Mouse (Mus musculus): ENCODE results near the gene Ffar4. TPM values are rescaled to one million over a fixed set of nuclear protein-coding genes. Genes with fewer than 3 reads are reported as not detected.

The Ffar4 gene
- polyA plus RNA-seq, 1 experiment from 2014 or later, result 8.8 TPM

DNA sequence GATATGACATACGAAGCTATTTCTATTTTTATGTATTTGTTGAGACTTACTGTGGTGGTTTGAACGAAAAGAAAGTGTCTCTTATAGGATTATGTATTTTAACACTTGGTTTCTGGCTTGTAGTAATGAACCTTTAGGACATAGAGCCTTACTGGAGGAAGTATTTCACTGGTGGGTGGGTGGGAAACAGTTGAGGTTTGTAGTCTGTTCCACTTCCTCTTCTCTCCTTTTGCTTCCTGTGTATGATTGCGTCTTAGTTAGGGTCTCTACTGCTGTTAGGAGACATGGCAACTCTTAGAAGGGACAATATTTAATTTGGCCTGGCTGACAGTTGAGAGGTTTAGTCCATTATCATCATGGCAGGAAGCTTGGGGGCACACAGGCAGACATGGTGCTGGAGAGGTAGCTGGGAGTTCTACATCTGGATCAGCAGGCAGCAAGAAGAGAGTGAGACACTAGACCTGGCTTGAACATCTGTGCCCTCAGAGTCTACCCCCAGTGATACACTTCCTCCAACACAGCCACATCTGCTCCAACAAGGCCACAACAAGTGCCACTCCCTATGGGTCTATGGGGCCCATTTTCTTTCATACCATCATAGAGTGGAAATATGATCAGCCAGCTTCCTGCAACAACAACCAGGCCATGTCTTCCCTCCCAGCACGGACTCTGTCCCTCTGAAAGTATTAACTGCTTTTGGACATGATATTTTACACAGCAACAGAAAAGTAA, 46.8 kb downstream of the Ffar4 start:
- no peaks in the 10 kb centered on the region for H3K4me1 ChIP-seq (ENCODE audit: insufficient read depth)
- H3K4me3 ChIP-seq (ENCODE audit: low read depth, low read length), result no peak overlapping the region
- H3K9me3 ChIP-seq (ENCODE audit: low read length), result no peaks in the 10 kb centered on the region
- TF ChIP-seq EP300 (IDR thresholded peaks at IDR 0.05; ENCODE audit: low read depth) (no peak), CTCF (IDR thresholded peaks at IDR 0.05; ENCODE audit: low read depth) (no peak)
- DNase-seq (no peak), ATAC-seq (peak; percentile 43; the same call in 1 of the 2 replicates)
- H3K27me3 ChIP-seq (ENCODE audit: insufficient read depth, low read length), result no peaks in the 10 kb centered on the region
- WGBS (ENCODE audit: insufficient replicate concordance), result 34% methylated on average over 4 of the region's 4 CpGs
- no peaks in the 10 kb centered on the region for H3K36me3 ChIP-seq (replicated peaks; ENCODE audit: insufficient read depth, low read length)
- H3K9ac ChIP-seq (replicated peaks), result no peak overlapping the region
- H3K27ac ChIP-seq (ENCODE audit: low read depth), result 0 out of 2 replicates have a peak overlapping the region, but pooled peaks have one; percentile 25
- H3K4me2 ChIP-seq (ENCODE audit: low read depth, low read length), result no peak overlapping the region

DNA sequence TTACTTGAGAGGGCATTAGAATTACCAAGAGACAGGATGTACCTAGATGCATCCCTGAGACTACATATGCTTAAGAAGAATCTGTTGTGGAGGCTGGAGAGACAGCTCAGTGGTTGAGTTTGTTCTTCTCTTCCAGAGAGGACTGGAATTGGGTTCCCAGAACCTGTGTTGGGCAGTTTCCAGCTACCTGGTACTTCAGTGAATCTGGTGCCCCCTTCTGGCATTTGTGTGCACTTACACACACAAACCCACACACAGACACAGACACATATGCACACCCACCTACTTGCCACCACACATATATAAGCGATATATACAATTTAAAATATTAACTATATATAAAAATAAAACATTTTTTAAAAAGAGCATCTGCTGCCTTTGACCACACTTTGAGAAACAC, 59.4 kb downstream of the Ffar4 start:
- DNase-seq (no peak), ATAC-seq (no peak)
- Histone ChIP-seq H3K36me3 (replicated peaks; ENCODE audit: insufficient read depth, low read length) (no peaks in the 10 kb centered on the region), H3K4me2 (ENCODE audit: low read depth, low read length) (no peak overlapping the region), H3K9ac (replicated peaks) (no peak overlapping the region), H3K27ac (ENCODE audit: low read depth) (no peak overlapping the region), H3K9me3 (ENCODE audit: low read length) (no peaks in the 10 kb centered on the region), H3K4me3 (ENCODE audit: low read depth, low read length) (no peak overlapping the region), H3K27me3 (ENCODE audit: insufficient read depth, low read length) (no peaks in the 10 kb centered on the region), H3K4me1 (ENCODE audit: insufficient read depth) (no peaks in the 10 kb centered on the region)
- 87% methylated on average over 1 of the region's 1 CpGs for WGBS (ENCODE audit: insufficient replicate concordance)
- TF ChIP-seq CTCF (IDR thresholded peaks at IDR 0.05; ENCODE audit: low read depth), result peak; percentile 15; the same call in 1 of the 2 replicates
- no peak for TF ChIP-seq EP300 (IDR thresholded peaks at IDR 0.05; ENCODE audit: low read depth)

DNA sequence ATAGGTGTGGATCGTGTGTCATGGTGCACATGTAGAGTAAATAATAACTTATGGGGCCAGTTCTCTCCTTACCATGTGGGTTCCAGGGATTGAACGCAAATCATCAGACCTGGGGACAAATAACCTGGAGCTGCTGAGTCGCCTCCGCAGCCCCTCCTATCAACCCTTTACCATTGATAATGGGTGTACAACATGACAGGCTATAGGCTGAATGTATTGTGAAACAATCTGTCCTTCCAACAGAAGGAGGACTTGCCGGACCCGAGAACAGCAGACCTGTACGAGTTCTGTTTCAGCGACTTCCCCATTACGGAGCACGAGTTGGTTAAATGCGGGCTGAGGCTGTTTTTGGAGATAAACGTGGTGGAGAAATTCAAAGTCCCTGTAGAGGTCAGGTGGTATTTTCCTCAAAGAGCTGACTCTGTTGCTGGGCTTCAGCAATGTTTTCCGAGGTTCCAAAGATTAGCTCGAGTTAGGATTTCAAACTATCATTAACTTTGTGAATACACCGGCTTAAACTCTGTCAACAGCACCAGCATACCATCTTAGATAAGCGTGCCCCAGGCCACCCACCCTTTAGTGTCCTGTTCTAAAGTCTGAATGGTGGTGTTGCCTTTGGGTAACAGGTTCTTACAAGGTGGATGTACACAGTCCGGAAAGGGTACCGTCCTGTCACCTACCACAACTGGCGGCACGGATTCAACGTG, 64.9 kb downstream of the Ffar4 start:
- peak overlapping the region; percentile 62 for H3K4me2 ChIP-seq (ENCODE audit: low read depth, low read length)
- no peaks in the 10 kb centered on the region for H3K9me3 ChIP-seq (ENCODE audit: low read length)
- no peaks in the 10 kb centered on the region for H3K36me3 ChIP-seq (replicated peaks; ENCODE audit: insufficient read depth, low read length)
- ATAC-seq (peak; percentile 80), DNase-seq (peak; percentile 37)
- 60% methylated on average over 21 of the region's 21 CpGs for WGBS (ENCODE audit: insufficient replicate concordance)
- H3K9ac ChIP-seq (replicated peaks), result peak overlapping the region; percentile 30; the same call in 1 of the 2 replicates
- H3K4me3 ChIP-seq (ENCODE audit: low read depth, low read length), result peak overlapping the region; percentile 37
- no peak; the same call in 1 of the 2 replicates for TF ChIP-seq EP300 (IDR thresholded peaks at IDR 0.05; ENCODE audit: low read depth)
- TF ChIP-seq CTCF (IDR thresholded peaks at IDR 0.05; ENCODE audit: low read depth), result no peak
- no peaks in the 10 kb centered on the region for H3K27me3 ChIP-seq (ENCODE audit: insufficient read depth, low read length)
- peak overlapping the region; percentile 81 for H3K27ac ChIP-seq (ENCODE audit: low read depth)
- 0 out of 2 replicates have a peak, but pooled peaks cover 3% of the 10 kb centered on the region for H3K4me1 ChIP-seq (ENCODE audit: insufficient read depth)

Other genes starting within 250 kb of the Ffar4 start
- gene Myof, start 53.5 kb upstream of the Ffar4 start, polyA plus RNA-seq (2015; fragmentation: Nextera tagmentation; extraction: Ambion mirVana), result 1.6 and 1.7 TPM in 2 replicates
- gene Cep55, start 42.1 kb upstream of the Ffar4 start, polyA plus RNA-seq (2015; fragmentation: Nextera tagmentation; extraction: Ambion mirVana), result 3.0 and 3.3 TPM in 2 replicates
- gene Rbp4, start 28.2 kb downstream of the Ffar4 start, polyA plus RNA-seq (2015; fragmentation: Nextera tagmentation; extraction: Ambion mirVana), result 7,568 and 8,084 TPM in 2 replicates
- gene Pde6c, start 35.7 kb downstream of the Ffar4 start, polyA plus RNA-seq (2015; fragmentation: Nextera tagmentation; extraction: Ambion mirVana), result 24.7 and 28.2 TPM in 2 replicates
- 16.6 and 18.6 TPM in 2 replicates for gene Fra10ac1, start 127.1 kb downstream of the Ffar4 start, polyA plus RNA-seq (2015; fragmentation: Nextera tagmentation; extraction: Ambion mirVana)
- gene Lgi1, start 167.5 kb downstream of the Ffar4 start, polyA plus RNA-seq (2015; fragmentation: Nextera tagmentation; extraction: Ambion mirVana), result 0.12 TPM in 1 of 2 replicates, not detected in the other

Measured in liver, postnatal 0 days (tissue).